14 mouse cellular contexts compared by ENCODE assay signal in the genomic region with DNA sequence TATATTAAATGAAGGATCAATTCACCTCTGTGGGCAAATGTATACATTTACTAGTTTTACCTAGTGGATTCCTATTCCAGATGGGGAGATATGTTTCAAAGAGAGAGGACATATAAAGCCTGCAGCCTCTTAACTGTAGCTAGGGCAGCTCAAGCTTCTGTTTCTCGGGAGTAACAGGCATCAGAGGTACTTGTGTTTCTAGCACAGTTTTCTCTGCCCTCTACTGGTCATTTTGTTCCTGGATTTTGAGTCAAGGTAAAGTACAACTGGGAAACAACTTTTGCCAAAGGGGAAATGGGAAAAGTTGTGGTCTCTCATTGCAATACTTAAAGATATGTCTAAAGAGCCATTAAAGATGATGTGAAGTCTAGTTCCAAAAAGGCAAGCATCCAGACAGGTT. TPM values are rescaled to one million over a fixed set of nuclear protein-coding genes. Genes with fewer than 3 reads are reported as not detected.
DNase-seq lines count a peak whose midpoint lies in the region; ATAC-seq and TF ChIP-seq lines count a peak whose summit lies in the region.
"Had no signal": no experiment of that assay in that cellular context is flagged by ENCODE, and none has a peak within 500 bp of the region (broad histone marks: within the 10 kb centered on the region; RNA-seq: fewer than 3 reads in every experiment).

No protein-coding gene starts in this region.

- no peak for DNase-seq in gastrocnemius, adult 2 months
- DNase-seq in gastrocnemius, postnatal 10 days = no peak
- no peak for DNase-seq in left cerebral cortex, adult 2 months (ENCODE audit: extremely low spot score in 1 of 2, low spot score in 2 of 2)
- DNase-seq in left cerebral cortex, postnatal 36 days (ENCODE audit: low spot score in 2 of 2) = no peak
- peak; percentile 33 for DNase-seq in NIH3T3 (ENCODE audit: low read depth)
- peak; percentile 4 for DNase-seq in embryo, embryonic 11.5 days (ENCODE audit: low read depth, low spot score)
- no peak for DNase-seq in thymus, adult 2 months
- DNase-seq: gastrocnemius, postnatal 25 days; right cerebral cortex, postnatal 4 days; thymus, adult 18-20 months had no signal

- no peak overlapping the region for H3K4me3 ChIP-seq in gastrocnemius, adult 2 months
- H3K4me3 ChIP-seq in left cerebral cortex, adult 2 months = no peak overlapping the region
- H3K4me3 ChIP-seq in thymus, adult 2 months (ENCODE audit: control insufficient read depth, insufficient read depth, low read length) = no peak overlapping the region
- H3K4me3 ChIP-seq: hindbrain, embryonic 10.5 days; neural tube, embryonic 12.5 days had no signal

- intact Hi-C loops in gastrocnemius, adult 2 months (cut with DNase I) = no loop called here
- intact Hi-C loops in left cerebral cortex, adult 2 months (cut with DNase I) = loop anchor here (5.0 to 10.0 kb wide), 2 partner anchors 150 to 278 kb away; no protein-coding TSS in a partner anchor
- intact Hi-C loops in left cerebral cortex, postnatal 36 days (cut with DNase I) = loop anchor here (5.0 kb wide), 1 partner anchor 153 kb away; no protein-coding TSS in a partner anchor

- TF ChIP-seq CTCF in gastrocnemius, adult 2 months (IDR thresholded peaks at IDR 0.05) = peak; percentile 29
- peak; percentile 74 for TF ChIP-seq CTCF in left cerebral cortex, adult 2 months (IDR thresholded peaks at IDR 0.05)
- no peak for TF ChIP-seq CTCF in thymus, adult 2 months (IDR thresholded peaks at IDR 0.05; ENCODE audit: borderline replicate concordance, control insufficient read depth, extremely low read depth, insufficient read depth, low read length, poor library complexity)

- no peak for ATAC-seq in erythroblast, adult 5-6 weeks (replicated peaks; ENCODE audit: low FRiP score, poor library complexity, severe bottlenecking)

- no peaks in the 10 kb centered on the region for H3K27me3 ChIP-seq in thymus, adult 2 months (ENCODE audit: control insufficient read depth, insufficient read depth, low read length)
- H3K27me3 ChIP-seq: neural tube, embryonic 12.5 days had no signal

- no peaks in the 10 kb centered on the region for H3K4me1 ChIP-seq in thymus, adult 2 months (replicated peaks; ENCODE audit: control insufficient read depth, insufficient read depth, low read length)
- H3K4me1 ChIP-seq: neural tube, embryonic 12.5 days had no signal

- H3K27ac ChIP-seq in gastrocnemius, adult 2 months = no peak overlapping the region
- H3K27ac ChIP-seq in left cerebral cortex, adult 2 months = no peak overlapping the region
- H3K27ac ChIP-seq in thymus, adult 2 months (ENCODE audit: control insufficient read depth, insufficient read depth, low read length) = no peak overlapping the region
- H3K27ac ChIP-seq: hindbrain, embryonic 10.5 days; neural tube, embryonic 12.5 days had no signal

- WGBS in thymus, adult 2 months = 25% methylated on average over 1 of the region's 1 CpGs

- H3K36me3 ChIP-seq in thymus, adult 2 months (ENCODE audit: control insufficient read depth, insufficient read depth, low read length) = no peaks in the 10 kb centered on the region
- H3K36me3 ChIP-seq: hindbrain, embryonic 10.5 days; neural tube, embryonic 12.5 days had no signal

- no peak for TF ChIP-seq POLR2A in thymus, adult 2 months (IDR thresholded peaks at IDR 0.05; ENCODE audit: control insufficient read depth, extremely low read depth, insufficient read depth, low read length, poor library complexity)

RNA-seq across cellular contexts. Expression of gene Oxgr1, which starts 37.1 kb away (rescaled TPM):
- not detected for total RNA-seq in gastrocnemius, adult 2 months (2021)
- not detected for total RNA-seq in gastrocnemius, postnatal 10 days (2021)
- total RNA-seq in left cerebral cortex, adult 2 months (2021) = not detected
- under 1 TPM in 1 of 2 experiments, not detected in 1; 0.14 TPM for total RNA-seq in left cerebral cortex, postnatal 36 days (2021)
- total RNA-seq in erythroblast, adult 5-6 weeks (2015; ENCODE audit: low replicate concordance) = not detected in 2 replicates
- total RNA-seq in erythroblast, adult 5-6 weeks (2017; ENCODE audit: low replicate concordance) = not detected in 2 replicates
- polyA plus RNA-seq in thymus, adult 2 months (2012; rRNA removed) = 0.04 TPM in 1 of 2 replicates, not detected in the other
- total RNA-seq: adrenal gland, postnatal 36 days; gastrocnemius, postnatal 25 days had no signal
- polyA plus RNA-seq: hindbrain, embryonic 10.5 days; neural tube, embryonic 12.5 days had no signal

Comparison
In these comparisons a context has a peak if more than half of its experiments do, and no peak if none do; other contexts are left out.
1. DNase-seq: peak in NIH3T3 (single experiment) and embryo, embryonic 11.5 days (single experiment); none in gastrocnemius, adult 2 months (single experiment), gastrocnemius, postnatal 10 days (single experiment), left cerebral cortex, adult 2 months (0 of 2), left cerebral cortex, postnatal 36 days (0 of 2) and thymus, adult 2 months (single experiment).